Mouse (Mus musculus): Measurements from ENCODE around the gene Gpr3.

- TF ChIP-seq CTCF (IDR thresholded peaks at IDR 0.05; ENCODE audit: low read depth, low read length) (no peak), POLR2A (IDR thresholded peaks at IDR 0.05; ENCODE audit: insufficient read depth, low read length) (no peak), EP300 (IDR thresholded peaks at IDR 0.05; ENCODE audit: insufficient read depth, low read depth, low read length) (no peak)
Measured at GRCm38 (mm10) chr4:133162196-133162595, 50.1 kb downstream of the Gpr3 start.

Measured in ES-Bruce4 (cell line).